Mouse (Mus musculus): ENCODE results near the gene Plpp3.
A peak's percentile ranks its signal among the peaks of the same experiment; 100 is the strongest.

Plpp3 gene

GRCm38 (mm10) chr4:105157276-105158168 is at the start of gene Plpp3:
TSS of gene Plpp3 (plus strand) at chr4:105157347.
- peak; percentile 37 to 42 for DNase-seq

- DNase-seq: no peak
Observed at GRCm38 (mm10) chr4:105107943-105108640, 49.1 kb upstream of the Plpp3 start.

- DNase-seq: peak in 1 of 2 experiments; percentile 36
Observed at GRCm38 (mm10) chr4:105108641-105109198, 48.4 kb upstream of the Plpp3 start.

- DNase-seq: peak; percentile 78 to 84
Observed at GRCm38 (mm10) chr4:105109199-105109989, 47.8 kb upstream of the Plpp3 start, which contains the start of gene Prkaa2. TSS of gene Prkaa2 (minus strand) at chr4:105109890.

GRCm38 (mm10) chr4:105109990-105110683 is 47.0 kb upstream of the Plpp3 start:
- DNase-seq: peak; percentile 52 to 59

GRCm38 (mm10) chr4:105110684-105111035 is 46.5 kb upstream of the Plpp3 start:
- DNase-seq: peak in 1 of 2 experiments; percentile 20

- DNase-seq: no peak
Observed at GRCm38 (mm10) chr4:105111770-105112169, 45.4 kb upstream of the Plpp3 start.

GRCm38 (mm10) chr4:105113042-105113441 is 44.1 kb upstream of the Plpp3 start:
- no peak for DNase-seq

GRCm38 (mm10) chr4:105113468-105113867 is 43.7 kb upstream of the Plpp3 start:
- DNase-seq: no peak

GRCm38 (mm10) chr4:105121081-105121480 is 36.1 kb upstream of the Plpp3 start:
- DNase-seq: no peak

GRCm38 (mm10) chr4:105122429-105122828 is 34.7 kb upstream of the Plpp3 start:
- peak; percentile 80 to 81 for DNase-seq

- DNase-seq: no peak
Observed at GRCm38 (mm10) chr4:105129212-105129611, 27.9 kb upstream of the Plpp3 start.

GRCm38 (mm10) chr4:105131756-105132314 is 25.3 kb upstream of the Plpp3 start:
- no peak for DNase-seq

GRCm38 (mm10) chr4:105133350-105134050 is 23.6 kb upstream of the Plpp3 start:
- no peak for DNase-seq

- no peak for DNase-seq
Observed at GRCm38 (mm10) chr4:105149492-105149891, 7.7 kb upstream of the Plpp3 start.

- peak; percentile 58 to 72 for DNase-seq
Observed at GRCm38 (mm10) chr4:105151911-105152690, 5.0 kb upstream of the Plpp3 start.

GRCm38 (mm10) chr4:105153227-105153626 is 3.9 kb upstream of the Plpp3 start:
- no peak for DNase-seq

- DNase-seq: no peak
Observed at GRCm38 (mm10) chr4:105156281-105156680, 866 bp upstream of the Plpp3 start.

GRCm38 (mm10) chr4:105156955-105157275 is 232 bp upstream of the Plpp3 start:
- no peak for DNase-seq

GRCm38 (mm10) chr4:105158169-105158555 is 1.0 kb downstream of the Plpp3 start:
- DNase-seq: peak; percentile 47 to 52
